Comparison of ENCODE assay signal across 14 mouse cellular contexts in genomic region chr4:101194170-101194569, GRCm38 (mm10).
"Had no signal": no experiment of that assay in that cellular context is flagged by ENCODE, and none has a peak within 500 bp of the region (broad histone marks: within the 10 kb centered on the region; RNA-seq: fewer than 3 reads in every experiment).

No protein-coding gene starts in this region.

- H3K36me3 ChIP-seq: midbrain, embryonic 12.5 days; midbrain, embryonic 15.5 days; neural tube, embryonic 13.5 days; stomach, embryonic 15.5 days had no signal

- H3K27ac ChIP-seq: limb, embryonic 10.5 days; limb, embryonic 13.5 days; macrophage; midbrain, embryonic 12.5 days; midbrain, embryonic 15.5 days; neural tube, embryonic 13.5 days; stomach, embryonic 15.5 days had no signal

- H3K4me1 ChIP-seq: limb, embryonic 10.5 days; midbrain, embryonic 12.5 days; midbrain, embryonic 15.5 days had no signal

- ATAC-seq: intestine, embryonic 16.5 days; midbrain, embryonic 15.5 days had no signal

- H3K4me3 ChIP-seq: limb, embryonic 10.5 days; limb, embryonic 13.5 days; midbrain, embryonic 12.5 days; midbrain, embryonic 15.5 days; neural tube, embryonic 13.5 days; stomach, embryonic 15.5 days had no signal

- DNase-seq: kidney, adult 18-20 months; kidney, postnatal 10 days; kidney, postnatal 4 days; lung, adult 2 months; lung, postnatal 14 days; thymus, postnatal 25 days had no signal

- H3K27me3 ChIP-seq: limb, embryonic 13.5 days; midbrain, embryonic 12.5 days; midbrain, embryonic 15.5 days; neural tube, embryonic 13.5 days; stomach, embryonic 15.5 days had no signal
